Mouse (Mus musculus) forebrain, embryonic 16.5 days (tissue): ENCODE measurements around the gene Npas1. TPM values are rescaled to one million over a fixed set of nuclear protein-coding genes. Genes with fewer than 3 reads are reported as not detected.

ENCODE experiments used
- ATAC-seq: fragments of 200-750 bp; cut with Nextera tagmentation; 2 replicates; pipeline ENCODE4 v1.8.0; 2017; ENCODE audit warnings: mild to moderate bottlenecking, moderate library complexity
- H3K27ac ChIP-seq: fragments of 300-500 bp; sonication (generic); 2 replicates; pipeline ENCODE4 v1.5.1; 2014; ENCODE audit warnings: low read length, control low read depth
- H3K27me3 ChIP-seq: fragments of 300-500 bp; sonication (generic); replicated peaks from 2 replicates; pipeline ENCODE4 v1.6.1; 2014; ENCODE audit warnings: low read length; ENCODE audit not compliant: control insufficient read depth, insufficient read depth
- H3K36me3 ChIP-seq: fragments of 300-500 bp; sonication (generic); 2 replicates; pipeline ENCODE4 v1.6.1; 2014; ENCODE audit not compliant: control insufficient read depth, insufficient read depth
- H3K4me1 ChIP-seq: fragments of 300-500 bp; sonication (generic); replicated peaks from 2 replicates; pipeline ENCODE4 v1.6.1; 2014; ENCODE audit warnings: low read length; ENCODE audit not compliant: control insufficient read depth, insufficient read depth
- H3K4me2 ChIP-seq: fragments of 300-500 bp; sonication (generic); 2 replicates; pipeline ENCODE4 v1.6.1; 2014; ENCODE audit warnings: mild to moderate bottlenecking, low read length, control low read depth
- H3K4me3 ChIP-seq: fragments of 300-500 bp; sonication (generic); replicated peaks from 2 replicates; pipeline ENCODE4 v1.5.1; 2014; ENCODE audit warnings: mild to moderate bottlenecking, low read length, control low read depth
- H3K9ac ChIP-seq: fragments of 300-500 bp; sonication (generic); replicated peaks from 2 replicates; pipeline ENCODE4 v1.6.1; 2014; ENCODE audit warnings: low read depth, low read length, control low read depth
- H3K9me3 ChIP-seq: fragments of 300-500 bp; sonication (generic); 2 replicates; pipeline ENCODE4 v1.6.1; 2016; ENCODE audit warnings: low read length; ENCODE audit not compliant: control insufficient read depth
- WGBS: fragments of 180-500 bp; shearing (Covaris S2); extraction: QIAGEN DNeasy Blood & Tissue Kit; methylation state at CpG from one replicate; pipeline ENCODE4 v1.1.7; 2014; 5-methylcytosine and 5-hydroxymethylcytosine counted together
- polyA plus RNA-seq: library from polyadenylated mRNA; unstranded; fragments of >200 nt; fragmentation: Nextera tagmentation; extraction: Ambion mirVana; gene quantifications from 2 replicates; pipeline ENCODE4 v1.2.1, GENCODE M21; 2015

The Npas1 gene
- polyA plus RNA-seq: 7.6 and 8.2 TPM in 2 replicates

- H3K4me1 ChIP-seq: peaks cover 17% of the 10 kb centered on the region
- H3K4me3 ChIP-seq: peak within 1 kb of the TSS; percentile 34
- no peak within 1 kb of the TSS for H3K27ac ChIP-seq
- 89% methylated on average over 8 of the region's 8 CpGs for WGBS
- peak within 1 kb of the TSS; percentile 44 for H3K4me2 ChIP-seq
- no peak for ATAC-seq
- no peaks in the 10 kb centered on the region for H3K36me3 ChIP-seq
- peaks cover 46% of the 10 kb centered on the region for H3K27me3 ChIP-seq
- H3K9ac ChIP-seq: no peak within 1 kb of the TSS
- no peaks in the 10 kb centered on the region for H3K9me3 ChIP-seq
Observed at GRCm38 (mm10) chr7:16477628-16478027, at the start of gene Npas1. Npas1 (minus strand) TSS chr7:16477728.

DNA sequence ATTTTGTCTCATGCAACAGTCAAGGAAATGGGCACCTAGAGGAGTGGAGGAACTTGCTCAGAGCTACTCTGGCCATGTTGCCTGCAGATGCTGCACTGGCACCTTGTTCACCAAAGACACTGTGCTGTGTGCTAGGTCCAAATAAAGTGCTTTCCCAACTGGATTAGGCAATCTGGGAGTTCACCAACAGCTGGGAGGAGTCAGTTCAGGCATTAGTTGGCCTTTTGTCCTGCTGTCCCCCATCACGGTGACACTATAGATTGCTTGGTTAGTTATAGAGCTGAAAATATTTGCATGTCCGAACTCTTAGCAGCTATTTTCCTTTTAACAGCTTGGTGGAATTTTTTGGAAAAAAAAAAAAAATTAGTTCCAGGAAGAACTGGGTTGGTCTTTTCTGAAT lies 48.5 kb upstream of the Npas1 start:
- Histone ChIP-seq H3K27me3 (no peaks in the 10 kb centered on the region), H3K4me2 (no peak overlapping the region), H3K27ac (no peak overlapping the region), H3K9me3 (no peaks in the 10 kb centered on the region), H3K9ac (no peak overlapping the region), H3K4me3 (no peak overlapping the region), H3K4me1 (no peaks in the 10 kb centered on the region), H3K36me3 (no peaks in the 10 kb centered on the region)
- WGBS: 91% methylated on average over 2 of the region's 2 CpGs
- no peak for ATAC-seq

DNA sequence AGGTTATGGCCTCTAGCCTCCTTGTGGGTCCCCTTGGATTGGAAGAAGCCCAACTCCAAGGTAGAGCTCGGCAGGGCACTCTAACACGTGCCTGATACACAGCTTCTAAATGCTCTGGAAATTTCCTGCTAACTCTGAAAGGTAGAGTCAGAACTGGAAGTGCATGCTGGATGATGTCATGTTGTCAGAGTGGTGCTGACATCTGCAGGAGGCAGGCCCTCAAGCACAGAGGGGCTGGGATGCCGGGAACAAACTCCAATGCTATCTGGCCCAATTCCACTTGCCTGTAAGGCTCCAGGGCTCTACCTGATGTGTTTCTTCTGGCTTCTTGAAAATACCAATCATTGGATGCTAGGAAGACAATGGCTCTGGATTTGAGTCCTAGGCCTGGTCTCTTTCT lies 47.9 kb upstream of the Npas1 start:
- Histone ChIP-seq H3K27me3 (no peaks in the 10 kb centered on the region), H3K4me1 (no peaks in the 10 kb centered on the region; the same call in 1 of the 2 replicates), H3K9me3 (no peaks in the 10 kb centered on the region), H3K9ac (no peak overlapping the region), H3K4me3 (no peak overlapping the region), H3K36me3 (no peaks in the 10 kb centered on the region), H3K4me2 (no peak overlapping the region), H3K27ac (no peak overlapping the region)
- 85% methylated on average over 3 of the region's 3 CpGs for WGBS
- no peak for ATAC-seq

DNA sequence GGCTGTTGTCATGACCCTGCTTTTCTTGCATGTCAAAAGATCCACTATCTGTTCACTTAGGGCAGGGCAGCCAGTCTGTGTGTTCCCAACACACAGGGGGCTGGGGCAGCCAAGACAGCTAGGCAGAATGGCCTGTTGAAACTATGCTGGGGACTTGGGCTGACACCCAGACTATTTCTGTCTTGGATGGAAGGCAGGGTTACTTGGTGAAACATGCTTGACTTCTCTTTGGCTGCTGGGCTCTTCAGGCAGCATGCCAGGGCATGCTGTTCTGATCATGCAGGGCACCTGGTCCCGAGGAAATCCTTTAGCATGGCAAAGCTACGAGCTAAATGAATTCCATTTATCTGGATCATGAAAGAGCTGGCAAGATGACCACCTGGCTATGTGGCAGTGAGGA lies 46.8 kb upstream of the Npas1 start:
- H3K9ac ChIP-seq: no peak overlapping the region
- 49% methylated on average over 2 of the region's 2 CpGs for WGBS
- peaks cover 4% of the 10 kb centered on the region for H3K4me1 ChIP-seq
- H3K9me3 ChIP-seq: no peaks in the 10 kb centered on the region
- no peak for ATAC-seq
- H3K36me3 ChIP-seq: no peaks in the 10 kb centered on the region
- no peak overlapping the region for H3K27ac ChIP-seq
- H3K4me2 ChIP-seq: no peak overlapping the region
- H3K27me3 ChIP-seq: no peaks in the 10 kb centered on the region
- no peak overlapping the region for H3K4me3 ChIP-seq

DNA sequence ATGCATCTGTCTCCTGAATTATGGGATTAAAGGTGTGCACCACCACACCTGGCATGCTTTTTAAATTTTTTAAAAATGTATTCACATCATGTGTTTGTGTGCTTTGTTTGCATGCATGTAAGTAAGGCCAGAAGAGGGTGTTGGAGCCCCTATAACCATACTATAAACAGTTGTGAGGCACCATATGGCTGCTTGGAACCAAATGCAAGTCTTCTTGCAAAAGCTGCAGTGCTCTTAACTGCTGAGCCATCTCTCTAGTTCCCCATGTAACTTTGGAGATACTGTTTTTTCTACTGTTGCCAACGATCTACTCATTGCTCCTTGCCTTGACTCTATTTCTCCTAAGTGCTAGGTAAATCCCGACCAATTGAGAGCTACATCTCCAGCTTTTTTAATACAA lies 41.8 kb upstream of the Npas1 start:
- H3K27me3 ChIP-seq: no peaks in the 10 kb centered on the region
- no peak overlapping the region for H3K9ac ChIP-seq
- ATAC-seq: no peak
- no peak overlapping the region for H3K27ac ChIP-seq
- no peaks in the 10 kb centered on the region for H3K9me3 ChIP-seq
- WGBS: 89% methylated on average over 2 of the region's 2 CpGs
- no peak overlapping the region for H3K4me3 ChIP-seq
- no peak overlapping the region for H3K4me2 ChIP-seq
- peaks cover 5% of the 10 kb centered on the region for H3K4me1 ChIP-seq
- H3K36me3 ChIP-seq: no peaks in the 10 kb centered on the region

DNA sequence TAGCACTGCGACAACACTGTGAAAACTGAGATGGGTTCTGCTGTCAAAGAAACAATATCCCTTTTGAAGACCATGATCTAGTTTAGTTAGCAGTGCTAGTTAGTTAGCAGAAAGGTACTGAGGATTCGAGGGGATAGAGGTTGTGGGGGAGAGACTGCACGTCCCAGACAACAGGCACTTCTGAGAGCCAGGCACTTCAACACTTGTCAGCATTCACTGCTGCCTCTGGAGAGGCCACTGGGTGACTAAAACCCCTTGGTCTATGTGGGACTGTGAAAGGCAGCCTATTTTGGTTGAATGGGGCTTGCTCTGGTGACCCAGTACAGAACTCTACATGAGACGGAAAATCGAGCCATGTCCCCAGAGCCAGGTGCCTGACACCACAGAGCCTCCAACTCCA lies 39.7 kb upstream of the Npas1 start:
- ATAC-seq: no peak
- peaks cover 5% of the 10 kb centered on the region for H3K4me1 ChIP-seq
- H3K9ac ChIP-seq: no peak overlapping the region
- H3K4me2 ChIP-seq: no peak overlapping the region
- WGBS: 89% methylated on average over 5 of the region's 5 CpGs
- no peak overlapping the region for H3K4me3 ChIP-seq
- no peaks in the 10 kb centered on the region for H3K9me3 ChIP-seq
- no peaks in the 10 kb centered on the region for H3K27me3 ChIP-seq
- H3K36me3 ChIP-seq: no peaks in the 10 kb centered on the region
- no peak overlapping the region for H3K27ac ChIP-seq

GRCm38 (mm10) chr7:16507284-16507683 lies 29.8 kb upstream of the Npas1 start:
- H3K36me3 ChIP-seq: peaks cover 17% of the 10 kb centered on the region
- 22% methylated on average over 3 of the region's 3 CpGs for WGBS
- no peak overlapping the region for H3K27ac ChIP-seq
- no peaks in the 10 kb centered on the region for H3K4me1 ChIP-seq
- H3K27me3 ChIP-seq: no peaks in the 10 kb centered on the region
- H3K9ac ChIP-seq: no peak overlapping the region
- no peak overlapping the region for H3K4me3 ChIP-seq
- ATAC-seq: no peak
- H3K4me2 ChIP-seq: no peak overlapping the region
- H3K9me3 ChIP-seq: no peaks in the 10 kb centered on the region

GRCm38 (mm10) chr7:16505226-16505593 lies 27.7 kb upstream of the Npas1 start:
- H3K36me3 ChIP-seq: peaks cover 15% of the 10 kb centered on the region
- no peak overlapping the region for H3K4me3 ChIP-seq
- H3K27me3 ChIP-seq: no peaks in the 10 kb centered on the region
- no peak overlapping the region for H3K9ac ChIP-seq
- no peak overlapping the region for H3K27ac ChIP-seq
- WGBS: 94% methylated on average over 3 of the region's 3 CpGs
- ATAC-seq: no peak
- H3K4me1 ChIP-seq: no peaks in the 10 kb centered on the region
- no peaks in the 10 kb centered on the region for H3K9me3 ChIP-seq
- no peak overlapping the region for H3K4me2 ChIP-seq

GRCm38 (mm10) chr7:16504573-16505225 lies 27.2 kb upstream of the Npas1 start:
- Histone ChIP-seq H3K9me3 (no peaks in the 10 kb centered on the region), H3K4me2 (no peak overlapping the region), H3K4me1 (no peaks in the 10 kb centered on the region), H3K36me3 (peaks cover 12% of the 10 kb centered on the region), H3K27ac (no peak overlapping the region), H3K9ac (no peak overlapping the region), H3K27me3 (no peaks in the 10 kb centered on the region), H3K4me3 (no peak overlapping the region)
- 63% methylated on average over 2 of the region's 2 CpGs for WGBS
- no peak for ATAC-seq

GRCm38 (mm10) chr7:16501571-16501970 lies 24.0 kb upstream of the Npas1 start:
- no peak for ATAC-seq
- no peak overlapping the region for H3K4me2 ChIP-seq
- 95% methylated on average over 4 of the region's 4 CpGs for WGBS
- H3K9ac ChIP-seq: no peak overlapping the region
- H3K4me3 ChIP-seq: no peak overlapping the region
- H3K27ac ChIP-seq: no peak overlapping the region
- no peaks in the 10 kb centered on the region for H3K9me3 ChIP-seq
- H3K36me3 ChIP-seq: peaks cover 25% of the 10 kb centered on the region
- no peaks in the 10 kb centered on the region for H3K4me1 ChIP-seq
- H3K27me3 ChIP-seq: no peaks in the 10 kb centered on the region
